Mouse (Mus musculus) C2C12 (cell line): ENCODE measurements around the gene Meis2. TPM values are rescaled to one million over a fixed set of nuclear protein-coding genes. Genes with fewer than 3 reads are reported as not detected.

ENCODE experiments used
- H3K27me3 ChIP-seq: one replicate; pipeline ENCODE4 v1.6.1; 2011; ENCODE audit not compliant: control insufficient read depth, insufficient read depth, insufficient read length
- H3K36me3 ChIP-seq: one replicate; pipeline ENCODE4 v1.6.1; 2011; ENCODE audit not compliant: control insufficient read depth, insufficient read depth
- H3K4me3 ChIP-seq: one replicate; pipeline ENCODE4 v1.5.1; 2011; ENCODE audit warnings: mild to moderate bottlenecking, control low read depth; ENCODE audit not compliant: poor library complexity, insufficient read depth, severe bottlenecking
- H3K79me2 ChIP-seq: one replicate; pipeline ENCODE4 v1.6.1; 2011; ENCODE audit not compliant: control insufficient read depth, insufficient read depth
- H3K79me3 ChIP-seq: one replicate; pipeline ENCODE4 v1.6.1; 2011; ENCODE audit warnings: low read depth, control low read depth
- H3ac ChIP-seq: one replicate; pipeline ENCODE3; 2011; ENCODE audit warnings: low read depth; ENCODE audit not compliant: control insufficient read depth, insufficient read length
- CEBPB ChIP-seq: IDR thresholded peaks from one replicate; pipeline ENCODE4 v1.6.1; 2011; ENCODE audit warnings: low read depth, mild to moderate bottlenecking, control low read depth, moderate library complexity
- CTCF ChIP-seq: IDR thresholded peaks from one replicate; pipeline ENCODE4 v1.5.1; 2011; ENCODE audit not compliant: control insufficient read depth, insufficient read depth, insufficient read length
- FOSL1 ChIP-seq: IDR thresholded peaks from one replicate; pipeline ENCODE4 v1.8.0; 2011; ENCODE audit warnings: mild to moderate bottlenecking, low read length; ENCODE audit not compliant: poor library complexity, insufficient read depth, severe bottlenecking
- MAX ChIP-seq: IDR thresholded peaks from one replicate; pipeline ENCODE4 v1.6.1; 2011; ENCODE audit warnings: mild to moderate bottlenecking, control low read depth
- MYOD1 ChIP-seq: IDR thresholded peaks from one replicate; pipeline ENCODE4 v1.6.1; 2011; ENCODE audit warnings: low read depth; ENCODE audit not compliant: control insufficient read depth, insufficient read length
- MYOG ChIP-seq: IDR thresholded peaks from one replicate; pipeline ENCODE4 v1.6.1; 2011; ENCODE audit not compliant: control insufficient read depth, insufficient read length; ENCODE audit errors: extremely low read depth
- USF1 ChIP-seq: IDR thresholded peaks from one replicate; pipeline ENCODE4 v1.6.1; 2011; ENCODE audit warnings: low read depth, mild to moderate bottlenecking, control low read depth, moderate library complexity
- polyA plus RNA-seq: library from polyadenylated mRNA; unstranded; fragments of >200 nt; fragmentation: generic; extraction: Trizol; gene quantifications from one replicate; pipeline ENCODE4 v1.2.1, GENCODE M21; 2012; ENCODE audit warnings: missing spikeins

The Meis2 gene
- polyA plus RNA-seq, 1 experiment: 16.3 TPM

GRCm38 (mm10) chr2:116000514-116000913 lies 65.1 kb downstream of the Meis2 start:
- no peaks in the 10 kb centered on the region for H3K79me3 ChIP-seq
- TF ChIP-seq CEBPB (no peak), MAX (no peak), MYOG (no peak), MYOD1 (no peak), USF1 (no peak), FOSL1 (no peak), CTCF (no peak)
- H3K4me3 ChIP-seq: no peak overlapping the region
- no peaks in the 10 kb centered on the region for H3K79me2 ChIP-seq
- no peaks in the 10 kb centered on the region for H3K27me3 ChIP-seq
- no peak overlapping the region for H3ac ChIP-seq
- H3K36me3 ChIP-seq: peaks cover 24% of the 10 kb centered on the region

- no peak overlapping the region for H3ac ChIP-seq
- no peak for TF ChIP-seq FOSL1
- TF ChIP-seq MYOG: no peak
- no peak for TF ChIP-seq MAX
- no peak for TF ChIP-seq CEBPB
- no peak for TF ChIP-seq MYOD1
- TF ChIP-seq CTCF: no peak
- no peak for TF ChIP-seq USF1
- H3K4me3 ChIP-seq: no peak overlapping the region
- no peaks in the 10 kb centered on the region for H3K79me3 ChIP-seq
- no peaks in the 10 kb centered on the region for H3K27me3 ChIP-seq
- H3K36me3 ChIP-seq: peaks cover 24% of the 10 kb centered on the region
- H3K79me2 ChIP-seq: no peaks in the 10 kb centered on the region
Observed at GRCm38 (mm10) chr2:115998802-115999201, 66.8 kb downstream of the Meis2 start.

GRCm38 (mm10) chr2:115996438-115996837 lies 69.2 kb downstream of the Meis2 start:
- no peaks in the 10 kb centered on the region for H3K79me3 ChIP-seq
- H3ac ChIP-seq: no peak overlapping the region
- H3K4me3 ChIP-seq: no peak overlapping the region
- TF ChIP-seq USF1: no peak
- TF ChIP-seq MYOG: no peak
- no peak for TF ChIP-seq CEBPB
- H3K79me2 ChIP-seq: no peaks in the 10 kb centered on the region
- peaks cover 31% of the 10 kb centered on the region for H3K36me3 ChIP-seq
- no peaks in the 10 kb centered on the region for H3K27me3 ChIP-seq

GRCm38 (mm10) chr2:115993877-115994276 lies 71.8 kb downstream of the Meis2 start:
- Histone ChIP-seq H3K27me3 (no peaks in the 10 kb centered on the region), H3K36me3 (peaks cover 17% of the 10 kb centered on the region), H3K4me3 (no peak overlapping the region), H3K79me2 (no peaks in the 10 kb centered on the region), H3K79me3 (no peaks in the 10 kb centered on the region), H3ac (no peak overlapping the region)
- TF ChIP-seq CTCF (no peak), MAX (no peak), USF1 (no peak), MYOD1 (no peak), FOSL1 (no peak), CEBPB (no peak), MYOG (no peak)

GRCm38 (mm10) chr2:115989249-115989648 lies 76.4 kb downstream of the Meis2 start:
- Histone ChIP-seq H3K27me3 (no peaks in the 10 kb centered on the region), H3K36me3 (peaks cover 10% of the 10 kb centered on the region), H3K4me3 (no peak overlapping the region), H3ac (no peak overlapping the region), H3K79me3 (no peaks in the 10 kb centered on the region), H3K79me2 (no peaks in the 10 kb centered on the region)
- TF ChIP-seq FOSL1 (no peak), MYOG (no peak), MYOD1 (no peak), CTCF (no peak), USF1 (no peak), CEBPB (no peak), MAX (no peak)

GRCm38 (mm10) chr2:115988448-115988847 lies 77.2 kb downstream of the Meis2 start:
- Histone ChIP-seq H3K79me2 (no peaks in the 10 kb centered on the region), H3K79me3 (no peaks in the 10 kb centered on the region)
- TF ChIP-seq CTCF (no peak), MYOG (no peak), MAX (no peak), USF1 (no peak), FOSL1 (no peak), MYOD1 (no peak), CEBPB (no peak)

More at GRCm38 (mm10) chr2:115988448-115988847, 77.2 kb downstream of the Meis2 start:
- Histone ChIP-seq H3K27me3 (no peaks in the 10 kb centered on the region), H3K36me3 (peaks cover 10% of the 10 kb centered on the region), H3ac (no peak overlapping the region), H3K4me3 (no peak overlapping the region)
